Mouse (Mus musculus) kidney, adult 9 months (tissue): ENCODE results near the gene Rasgrf1.
A peak's percentile ranks its signal among the peaks of the same experiment; 100 is the strongest.

Experiments used
- DNase-seq: peaks from one replicate; pipeline ENCODE4 v3.0.0; 2022

Gene Rasgrf1

DNA sequence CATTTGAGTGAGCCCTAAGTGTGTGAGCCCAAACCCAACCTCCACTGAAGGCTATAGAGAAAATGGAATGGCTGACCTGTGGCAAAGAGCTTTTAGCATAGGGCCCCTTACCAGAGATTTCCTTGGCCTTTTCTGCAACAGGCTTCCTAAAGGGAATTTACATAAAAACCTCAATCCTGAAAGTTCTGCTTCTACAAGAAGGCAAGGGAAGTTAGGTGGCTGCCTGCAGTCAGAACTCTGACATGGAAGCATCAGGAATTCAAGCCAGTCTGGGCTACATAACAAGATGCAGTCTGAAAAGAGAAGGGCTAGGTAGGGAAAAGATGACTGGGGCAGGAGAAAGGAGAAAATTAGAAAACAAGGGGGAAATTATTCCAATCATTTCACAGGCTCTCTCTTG is 1.8 kb upstream of the Rasgrf1 start:
- no peak for DNase-seq

DNA sequence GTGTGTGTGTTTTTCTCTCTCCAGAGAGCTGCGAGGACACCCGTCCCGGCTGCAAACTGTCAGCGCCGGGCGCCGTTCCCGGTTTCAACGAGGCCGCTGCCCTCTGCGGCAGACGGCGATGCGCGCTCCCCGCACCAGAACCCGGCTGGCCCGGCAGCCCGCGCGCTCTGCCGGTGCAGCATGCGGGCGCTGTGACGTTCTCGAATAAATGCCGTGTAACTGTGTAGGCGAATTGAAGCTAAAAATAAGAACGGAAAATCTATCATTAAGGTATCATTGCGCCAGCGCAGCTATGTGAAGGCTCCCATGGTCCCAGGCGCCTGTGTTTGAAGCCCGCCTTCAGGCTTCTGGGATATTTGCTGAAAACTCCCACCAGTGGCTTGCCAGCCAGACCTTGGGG is 1.1 kb upstream of the Rasgrf1 start:
- DNase-seq = no peak

- no peak for DNase-seq
Measured at GRCm38 (mm10) chr9:89910011-89910400, 298 bp downstream of the Rasgrf1 start.

DNA sequence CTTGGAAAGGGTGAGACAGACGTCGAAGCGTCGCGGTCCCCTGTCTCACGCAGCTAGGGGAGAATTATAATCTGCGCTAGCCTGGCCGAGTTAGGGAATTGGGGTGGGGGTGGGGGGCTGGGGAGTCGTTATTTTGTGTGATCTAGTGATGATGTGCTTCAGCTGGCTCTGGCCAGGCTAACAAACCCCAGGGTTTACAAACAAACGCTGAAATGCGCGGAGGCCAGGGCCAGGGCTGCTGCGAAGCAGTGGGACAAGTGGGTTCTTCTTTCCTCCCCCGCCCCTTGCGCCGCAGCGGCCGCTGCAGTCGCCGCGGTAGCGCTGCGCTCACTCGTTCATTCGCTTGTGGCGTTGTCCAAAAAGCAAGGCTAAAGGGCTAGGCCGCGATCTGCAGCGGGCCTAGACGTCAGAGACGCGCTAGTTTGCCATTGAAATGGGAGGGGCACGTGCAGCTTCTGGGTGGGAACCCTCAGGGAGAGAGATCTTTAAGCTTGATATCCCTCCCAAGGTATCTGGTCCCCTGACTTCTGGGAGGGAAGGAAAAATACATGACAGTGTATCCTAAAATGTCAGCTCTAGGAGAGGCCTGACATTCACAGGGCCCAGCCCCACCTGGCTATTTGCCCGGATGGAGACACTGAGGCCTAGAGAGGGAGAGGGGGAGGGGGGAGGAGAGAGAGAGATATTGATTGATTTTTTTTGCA is 1.2 kb downstream of the Rasgrf1 start:
- no peak for DNase-seq

DNA sequence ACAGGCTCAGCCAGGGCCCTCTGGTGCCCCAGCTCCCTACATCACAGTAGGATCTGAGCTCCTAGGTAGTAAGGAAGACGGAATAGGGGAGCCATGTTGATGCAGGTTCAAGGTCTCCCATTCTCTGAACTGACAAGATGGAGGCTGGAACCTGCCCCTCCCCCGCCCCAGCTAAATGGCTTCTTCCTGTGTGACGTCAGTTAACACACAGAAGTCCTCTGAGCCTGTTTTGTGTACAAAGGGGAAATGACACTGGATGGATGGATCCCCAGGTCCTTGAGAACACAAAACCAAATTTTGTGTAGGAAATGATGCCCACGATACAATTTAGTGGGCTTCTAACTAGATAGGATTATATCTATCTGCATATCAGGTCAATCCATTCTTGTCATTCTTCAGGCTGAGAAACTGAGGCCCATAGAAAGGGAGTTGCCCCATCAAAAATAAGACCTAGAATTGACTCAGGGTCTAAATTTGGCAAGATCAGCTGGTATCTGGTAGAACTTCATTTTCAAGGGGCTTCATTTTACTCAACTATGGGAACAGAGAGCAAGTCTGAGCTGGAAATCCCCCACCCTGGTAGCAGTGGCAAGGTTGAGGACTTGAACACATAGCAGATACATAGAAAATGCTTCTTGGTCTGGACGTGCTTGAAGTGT is 2.3 kb downstream of the Rasgrf1 start:
- no peak for DNase-seq

- no peak for DNase-seq
Measured at GRCm38 (mm10) chr9:89913135-89913534, 3.4 kb downstream of the Rasgrf1 start.

GRCm38 (mm10) chr9:89916471-89916870 is 6.8 kb downstream of the Rasgrf1 start:
- no peak for DNase-seq

DNA sequence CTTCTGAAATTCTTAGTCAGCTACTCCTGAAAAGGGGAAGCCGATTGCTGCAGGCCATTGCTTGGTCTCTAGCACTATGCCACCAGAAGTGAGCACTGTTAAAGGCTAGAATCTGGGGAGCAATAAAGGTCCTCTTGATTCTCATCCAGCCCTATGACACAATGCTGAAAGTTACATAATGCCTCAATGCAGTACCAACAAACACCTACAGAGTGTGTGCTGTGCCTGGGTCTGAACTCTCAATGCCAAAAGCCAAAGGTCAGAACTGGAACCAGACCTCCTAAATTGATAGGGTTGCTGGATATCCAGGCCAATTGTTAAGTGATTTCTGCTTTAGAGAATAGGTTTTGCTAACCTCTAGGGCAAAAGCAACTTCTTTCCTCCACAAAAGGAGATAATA is 7.7 kb downstream of the Rasgrf1 start:
- DNase-seq = no peak

DNA sequence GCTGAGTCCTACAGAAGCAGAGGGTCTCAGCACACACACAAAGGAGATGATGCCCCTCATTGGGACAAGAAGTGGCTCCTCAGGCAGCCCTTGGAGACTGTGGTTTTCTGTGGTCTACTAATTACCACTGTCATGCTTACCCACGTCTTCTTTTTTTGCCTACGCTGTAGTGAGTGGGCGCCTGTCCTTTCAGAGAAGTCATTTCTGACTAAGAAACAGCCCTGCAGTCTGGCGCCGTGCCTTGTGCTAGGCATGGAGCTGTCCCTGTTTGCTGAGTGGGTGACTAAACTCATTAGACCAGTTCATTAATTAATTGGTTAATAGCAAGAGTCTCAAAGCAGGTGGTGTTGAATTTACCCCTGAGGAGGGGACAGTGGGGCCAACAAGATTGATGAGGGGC is 9.1 kb downstream of the Rasgrf1 start:
- no peak for DNase-seq

DNA sequence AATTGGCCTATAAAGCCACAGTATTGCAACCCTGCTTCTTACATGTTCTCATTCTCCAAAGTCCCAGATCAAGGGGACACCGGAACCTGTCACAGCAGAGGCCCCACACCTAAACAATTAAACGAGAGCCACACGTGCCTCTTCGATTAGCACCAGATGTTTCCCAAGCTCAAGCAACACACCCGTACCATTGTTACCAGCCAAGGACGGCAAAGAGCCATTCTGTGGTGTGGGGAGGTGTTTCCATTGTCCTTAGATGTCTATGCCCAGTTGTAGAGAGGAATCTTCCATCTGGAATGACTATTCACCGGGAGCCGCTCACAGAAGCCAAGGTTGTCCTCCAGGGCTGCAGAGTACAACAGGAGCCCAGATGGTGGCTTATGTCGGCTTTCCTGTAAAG is 11.4 kb downstream of the Rasgrf1 start:
- DNase-seq = no peak

- DNase-seq = no peak
Measured at GRCm38 (mm10) chr9:89922666-89923065, 13.0 kb downstream of the Rasgrf1 start.

- no peak for DNase-seq
Measured at GRCm38 (mm10) chr9:89924836-89925235, 15.1 kb downstream of the Rasgrf1 start.

DNA sequence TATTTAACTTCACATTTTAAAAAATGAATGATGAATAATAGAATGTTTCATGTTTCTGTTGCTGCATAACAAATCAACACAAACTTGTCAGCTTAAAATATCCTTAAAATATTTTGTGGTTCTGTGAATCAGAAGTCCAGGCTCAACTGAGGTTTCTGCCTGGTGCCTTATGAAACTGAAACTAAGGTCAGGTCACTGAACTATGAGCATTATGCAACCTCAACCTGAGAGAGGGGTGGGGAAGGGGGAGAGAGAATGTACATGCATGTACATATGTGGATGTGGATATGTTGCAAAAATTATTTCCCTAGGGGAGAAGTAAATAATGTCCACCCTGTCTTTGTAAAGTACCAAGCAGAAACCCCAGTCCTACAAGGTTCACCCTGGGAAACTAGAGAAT is 18.8 kb downstream of the Rasgrf1 start:
- DNase-seq = no peak

GRCm38 (mm10) chr9:89940428-89940827 is 30.7 kb downstream of the Rasgrf1 start:
- peak; percentile 13 for DNase-seq

GRCm38 (mm10) chr9:89946830-89947229 is 37.1 kb downstream of the Rasgrf1 start:
- no peak for DNase-seq

DNA sequence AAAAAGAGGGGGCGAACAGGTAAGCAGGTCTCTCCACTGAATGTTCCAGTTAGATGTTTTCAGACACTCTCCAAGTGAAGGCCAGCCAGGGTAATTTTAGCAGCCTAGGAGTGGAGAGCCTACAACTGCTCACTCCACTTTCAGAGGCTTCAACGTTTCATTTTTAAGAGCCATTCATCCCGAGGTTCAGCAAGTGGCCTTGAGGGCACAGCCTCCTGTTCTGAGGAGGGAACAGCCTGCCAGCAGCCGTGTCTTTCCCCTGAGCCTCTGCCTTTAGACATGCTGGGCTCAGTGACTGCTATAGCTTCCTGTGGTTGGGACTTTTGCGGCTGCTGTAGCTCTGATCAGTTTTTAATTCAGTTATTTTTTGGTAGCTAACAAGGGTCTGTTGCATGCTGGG is 38.9 kb downstream of the Rasgrf1 start:
- no peak for DNase-seq

DNA sequence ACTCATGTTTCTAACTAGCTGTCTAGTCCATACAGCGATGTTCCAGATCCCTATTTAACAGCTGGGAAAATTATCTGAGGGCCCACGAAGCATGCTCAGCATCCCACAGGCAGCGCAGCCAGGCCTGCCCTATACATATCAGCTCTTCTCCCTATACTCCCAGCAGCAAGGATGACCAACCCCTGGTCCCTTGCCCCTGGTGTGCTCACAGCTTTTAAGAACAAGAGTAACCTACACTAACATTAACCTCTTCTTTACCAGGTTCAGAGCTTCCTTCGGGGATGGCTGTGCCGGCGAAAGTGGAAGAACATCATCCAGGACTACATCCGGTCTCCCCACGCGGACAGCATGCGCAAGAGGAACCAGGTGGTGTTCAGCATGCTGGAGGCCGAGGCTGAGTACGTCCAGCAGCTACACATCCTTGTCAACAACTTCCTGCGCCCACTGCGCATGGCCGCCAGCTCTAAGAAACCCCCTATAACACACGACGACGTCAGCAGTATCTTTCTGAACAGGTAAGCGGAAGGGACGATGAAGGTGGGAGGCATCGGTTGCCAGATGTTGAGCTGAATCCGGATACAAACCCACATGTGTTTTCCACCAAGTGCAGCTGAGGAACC is 44.0 kb downstream of the Rasgrf1 start:
- DNase-seq = no peak

DNA sequence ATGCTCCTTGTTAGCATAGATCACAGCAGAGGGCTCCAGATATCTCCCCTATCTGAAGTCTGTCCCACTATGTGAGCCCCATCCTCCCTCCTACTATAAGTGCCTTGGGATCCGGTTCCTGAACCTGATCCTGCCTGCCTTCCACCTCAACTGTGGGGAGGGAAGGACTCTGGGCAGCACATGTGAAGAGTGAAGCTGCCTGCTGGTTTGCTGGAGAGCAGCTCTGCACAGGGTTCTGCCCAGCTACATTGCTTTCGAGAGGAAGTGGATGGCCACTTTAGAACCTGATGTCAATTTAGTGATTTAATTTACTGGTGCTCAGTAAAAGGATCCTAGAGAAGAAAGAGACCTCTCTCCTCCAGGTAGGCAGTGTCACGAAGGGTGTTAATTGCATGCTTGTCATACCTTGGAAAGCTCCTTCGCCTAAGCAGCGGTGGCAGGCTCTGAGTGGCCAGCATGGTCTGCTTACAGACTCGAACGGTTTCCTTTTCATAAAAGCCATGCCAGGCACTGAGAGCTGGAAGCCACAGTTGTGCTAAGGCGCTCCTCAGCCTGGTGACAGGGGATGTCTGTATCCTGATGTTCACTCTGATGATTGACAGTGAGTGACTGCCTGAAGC is 45.3 kb downstream of the Rasgrf1 start:
- DNase-seq = no peak

GRCm38 (mm10) chr9:89958959-89959358 is 49.3 kb downstream of the Rasgrf1 start:
- DNase-seq = no peak

- DNase-seq = no peak
Measured at GRCm38 (mm10) chr9:89964091-89964490, 54.4 kb downstream of the Rasgrf1 start.

DNA sequence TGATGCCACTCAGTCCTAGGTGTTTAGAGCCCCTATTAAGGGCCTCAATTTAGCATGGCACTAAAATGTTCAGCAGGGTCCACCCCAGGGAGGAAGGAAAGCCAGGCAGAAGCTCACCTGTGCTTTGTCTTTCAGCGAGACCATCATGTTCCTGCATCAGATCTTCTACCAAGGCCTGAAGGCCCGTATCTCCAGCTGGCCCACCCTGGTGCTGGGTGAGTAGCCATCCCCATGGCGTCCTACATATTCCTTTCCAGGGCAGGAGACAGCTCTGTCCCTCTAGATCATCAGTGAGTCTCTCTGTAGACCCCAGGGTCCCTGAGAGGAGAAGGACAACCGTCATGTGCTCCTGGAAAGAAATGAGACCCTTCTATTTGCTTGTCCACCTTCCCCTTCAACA is 58.0 kb downstream of the Rasgrf1 start:
- DNase-seq = no peak

GRCm38 (mm10) chr9:89968836-89969450 is 59.2 kb downstream of the Rasgrf1 start:
- DNase-seq = no peak

DNA sequence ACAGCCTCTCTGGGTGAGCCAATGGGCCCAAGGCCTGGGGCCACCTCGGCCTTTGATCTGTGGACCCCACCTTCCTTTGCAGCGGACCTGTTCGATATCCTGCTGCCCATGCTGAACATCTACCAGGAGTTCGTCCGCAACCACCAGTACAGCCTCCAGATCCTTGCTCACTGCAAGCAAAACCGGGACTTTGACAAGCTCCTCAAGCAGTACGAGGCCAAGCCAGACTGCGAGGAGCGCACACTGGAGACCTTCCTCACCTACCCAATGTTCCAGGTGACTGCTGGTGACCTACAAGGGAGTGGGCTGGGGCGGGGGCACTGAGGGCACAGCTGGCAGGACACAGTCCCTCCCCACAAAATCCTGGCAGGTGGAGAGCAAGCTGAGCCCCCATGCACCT is 60.6 kb downstream of the Rasgrf1 start:
- no peak for DNase-seq
